Mouse (Mus musculus): ENCODE data around the gene Hsd3b7. TPM values are rescaled to one million over a fixed set of nuclear protein-coding genes. Genes with fewer than 3 reads are reported as not detected.
A peak's percentile ranks its signal among the peaks of the same experiment; 100 is the strongest.
"Not testable (repeated sequence)": the region's sequence is repeated elsewhere in the genome, so short reads cannot be mapped to it uniquely, and the experiment has no call there.

The Hsd3b7 gene
- polyA plus RNA-seq, 1 experiment from 2014 or later = 11.3 TPM

- ATAC-seq (ENCODE audit: low FRiP score, low read depth) = peak; percentile 1; the same call in 1 of the 2 replicates
- Histone ChIP-seq H3K4me3 (no peak overlapping the region), H3K27ac (peak overlapping the region; percentile 73), H3K9me3 (no peaks in the 10 kb centered on the region), H3K4me2 (replicated peaks) (peak overlapping the region; percentile 91), H3K36me3 (peaks cover 51% of the 10 kb centered on the region), H3K4me1 (peaks cover 17% of the 10 kb centered on the region), H3K9ac (no peak overlapping the region), H3K27me3 (no peaks in the 10 kb centered on the region)
- WGBS = 51% methylated on average over 13 of the region's 13 CpGs
Measured at GRCm38 (mm10) chr7:127768346-127768996, 31.9 kb upstream of the Hsd3b7 start.

- Histone ChIP-seq H3K9me3 (no peaks in the 10 kb centered on the region), H3K9ac (peak overlapping the region; percentile 92), H3K27ac (peak overlapping the region; percentile 95), H3K36me3 (peaks cover 49% of the 10 kb centered on the region), H3K4me1 (peaks cover 22% of the 10 kb centered on the region), H3K4me2 (replicated peaks) (peak overlapping the region; percentile 91), H3K4me3 (peak overlapping the region; percentile 73), H3K27me3 (no peaks in the 10 kb centered on the region)
- WGBS = under 1% methylated on average over 16 of the region's 16 CpGs
- ATAC-seq (ENCODE audit: low FRiP score, low read depth) = peak; percentile 90
Measured at GRCm38 (mm10) chr7:127768997-127769593, 31.3 kb upstream of the Hsd3b7 start.

GRCm38 (mm10) chr7:127769651-127770038 lies 30.8 kb upstream of the Hsd3b7 start, which contains the start of gene Orai3:
Orai3 (plus strand) TSS chr7:127769815.
- Histone ChIP-seq H3K36me3 (peaks cover 44% of the 10 kb centered on the region), H3K4me2 (replicated peaks) (peak within 1 kb of the TSS; percentile 91), H3K4me1 (peaks cover 24% of the 10 kb centered on the region), H3K9ac (peak within 1 kb of the TSS; percentile 92), H3K27me3 (no peaks in the 10 kb centered on the region), H3K4me3 (peak within 1 kb of the TSS; percentile 73), H3K9me3 (no peaks in the 10 kb centered on the region), H3K27ac (peak within 1 kb of the TSS; percentile 95)
- peak; percentile 75 for ATAC-seq (ENCODE audit: low FRiP score, low read depth)
- under 1% methylated on average over 24 of the region's 24 CpGs for whole genome bisulfite sequencing

GRCm38 (mm10) chr7:127770039-127770905 lies 30.1 kb upstream of the Hsd3b7 start:
- peak; percentile 22 for ATAC-seq (ENCODE audit: low FRiP score, low read depth)
- H3K36me3 ChIP-seq = peaks cover 37% of the 10 kb centered on the region
- no peaks in the 10 kb centered on the region for H3K9me3 ChIP-seq
- peak overlapping the region; percentile 95 for H3K27ac ChIP-seq
- peak overlapping the region; percentile 91 for H3K4me2 ChIP-seq (replicated peaks)
- WGBS = under 1% methylated on average over 27 of the region's 27 CpGs
- H3K4me3 ChIP-seq = peak overlapping the region; percentile 73
- no peaks in the 10 kb centered on the region for H3K27me3 ChIP-seq
- H3K9ac ChIP-seq = peak overlapping the region; percentile 92
- H3K4me1 ChIP-seq = peaks cover 25% of the 10 kb centered on the region

- Histone ChIP-seq H3K9ac (peak overlapping the region; percentile 92; the same call in 1 of the 2 replicates), H3K36me3 (peaks cover 27% of the 10 kb centered on the region), H3K4me3 (peak overlapping the region; percentile 73; the same call in 1 of the 2 replicates), H3K27ac (peak overlapping the region; percentile 95; the same call in 1 of the 2 replicates), H3K4me1 (peaks cover 32% of the 10 kb centered on the region), H3K4me2 (replicated peaks) (peak overlapping the region; percentile 91), H3K9me3 (no peaks in the 10 kb centered on the region), H3K27me3 (no peaks in the 10 kb centered on the region)
- ATAC-seq (ENCODE audit: low FRiP score, low read depth) = no peak
- WGBS = 74% methylated on average over 5 of the region's 5 CpGs
Measured at GRCm38 (mm10) chr7:127771262-127771661, 29.1 kb upstream of the Hsd3b7 start.

GRCm38 (mm10) chr7:127772080-127772479 lies 28.3 kb upstream of the Hsd3b7 start:
- Histone ChIP-seq H3K4me1 (peaks cover 32% of the 10 kb centered on the region), H3K4me2 (replicated peaks) (no peak overlapping the region), H3K27me3 (no peaks in the 10 kb centered on the region), H3K9ac (no peak overlapping the region), H3K9me3 (no peaks in the 10 kb centered on the region), H3K36me3 (peaks cover 19% of the 10 kb centered on the region), H3K27ac (no peak overlapping the region), H3K4me3 (no peak overlapping the region)
- ATAC-seq (ENCODE audit: low FRiP score, low read depth) = no peak
- WGBS = 77% methylated on average over 3 of the region's 3 CpGs

- 86% methylated on average over 1 of the region's 1 CpGs for WGBS
- H3K4me2 ChIP-seq (replicated peaks) = no peak overlapping the region
Measured at GRCm38 (mm10) chr7:127772557-127772956, 27.8 kb upstream of the Hsd3b7 start.

GRCm38 (mm10) chr7:127773664-127774384 lies 26.6 kb upstream of the Hsd3b7 start:
- H3K27me3 ChIP-seq = no peaks in the 10 kb centered on the region
- no peaks in the 10 kb centered on the region for H3K9me3 ChIP-seq
- no peak overlapping the region for H3K4me3 ChIP-seq
- 0 out of 2 replicates have a peak overlapping the region, but pooled peaks have one; percentile 2 for H3K9ac ChIP-seq
- H3K36me3 ChIP-seq = peaks cover 10% of the 10 kb centered on the region; the same call in 1 of the 2 replicates
- 40% methylated on average over 9 of the region's 9 CpGs for WGBS
- H3K4me1 ChIP-seq = peaks cover 36% of the 10 kb centered on the region
- no peak overlapping the region for H3K4me2 ChIP-seq (replicated peaks)
- no peak for ATAC-seq (ENCODE audit: low FRiP score, low read depth)
- no peak overlapping the region for H3K27ac ChIP-seq

More at GRCm38 (mm10) chr7:127772557-127772956, 27.8 kb upstream of the Hsd3b7 start:
- H3K36me3 ChIP-seq = peaks cover 14% of the 10 kb centered on the region
- H3K9me3 ChIP-seq = no peaks in the 10 kb centered on the region
- peaks cover 32% of the 10 kb centered on the region for H3K4me1 ChIP-seq
- no peak for ATAC-seq (ENCODE audit: low FRiP score, low read depth)
- H3K27me3 ChIP-seq = no peaks in the 10 kb centered on the region
- no peak overlapping the region for H3K27ac ChIP-seq
- H3K4me3 ChIP-seq = no peak overlapping the region
- no peak overlapping the region for H3K9ac ChIP-seq

GRCm38 (mm10) chr7:127775837-127776236 lies 24.6 kb upstream of the Hsd3b7 start:
- Histone ChIP-seq H3K4me2 (replicated peaks) (peak overlapping the region; percentile 81), H3K36me3 (peaks cover 30% of the 10 kb centered on the region), H3K27ac (peak overlapping the region; percentile 97), H3K4me1 (peaks cover 34% of the 10 kb centered on the region), H3K9ac (peak overlapping the region; percentile 92), H3K4me3 (peak overlapping the region; percentile 74)
- not testable (repeated sequence) for H3K27me3 ChIP-seq; ATAC-seq (ENCODE audit: low FRiP score, low read depth); H3K9me3 ChIP-seq
- 74% methylated on average over 7 of the region's 7 CpGs for WGBS

- peaks cover 36% of the 10 kb centered on the region for H3K36me3 ChIP-seq
- no peaks in the 10 kb centered on the region for H3K9me3 ChIP-seq
- WGBS = under 1% methylated on average over 23 of the region's 23 CpGs
- peak within 1 kb of the TSS; percentile 74 for H3K4me3 ChIP-seq
- H3K27me3 ChIP-seq = no peaks in the 10 kb centered on the region
- H3K4me1 ChIP-seq = peaks cover 30% of the 10 kb centered on the region
- H3K27ac ChIP-seq = peak within 1 kb of the TSS; percentile 97
- peak; percentile 64 for ATAC-seq (ENCODE audit: low FRiP score, low read depth)
- H3K4me2 ChIP-seq (replicated peaks) = peak within 1 kb of the TSS; percentile 81
- H3K9ac ChIP-seq = peak within 1 kb of the TSS; percentile 92
Measured at GRCm38 (mm10) chr7:127776426-127776825, 24.0 kb upstream of the Hsd3b7 start, which contains the start of gene Setd1a. Setd1a (plus strand) TSS chr7:127776670.

GRCm38 (mm10) chr7:127776878-127777473 lies 23.4 kb upstream of the Hsd3b7 start:
- Histone ChIP-seq H3K27me3 (no peaks in the 10 kb centered on the region), H3K4me2 (replicated peaks) (peak overlapping the region; percentile 81), H3K27ac (peak overlapping the region; percentile 97), H3K36me3 (peaks cover 42% of the 10 kb centered on the region), H3K4me3 (peak overlapping the region; percentile 74), H3K9ac (peak overlapping the region; percentile 92), H3K4me1 (peaks cover 30% of the 10 kb centered on the region), H3K9me3 (no peaks in the 10 kb centered on the region)
- peak; percentile 91 for ATAC-seq (ENCODE audit: low FRiP score, low read depth)
- WGBS = under 1% methylated on average over 62 of the region's 70 CpGs
